Mouse (Mus musculus) adrenal gland (tissue): ENCODE measurements around the gene Cnnm3.

Experiments used
- intact Hi-C: fragments of 180-260 bp; cut with DNase I; formaldehyde crosslinking; loops from one replicate; pipeline ENCODE4 v1.15.1; 2025

Gene Cnnm3

DNA sequence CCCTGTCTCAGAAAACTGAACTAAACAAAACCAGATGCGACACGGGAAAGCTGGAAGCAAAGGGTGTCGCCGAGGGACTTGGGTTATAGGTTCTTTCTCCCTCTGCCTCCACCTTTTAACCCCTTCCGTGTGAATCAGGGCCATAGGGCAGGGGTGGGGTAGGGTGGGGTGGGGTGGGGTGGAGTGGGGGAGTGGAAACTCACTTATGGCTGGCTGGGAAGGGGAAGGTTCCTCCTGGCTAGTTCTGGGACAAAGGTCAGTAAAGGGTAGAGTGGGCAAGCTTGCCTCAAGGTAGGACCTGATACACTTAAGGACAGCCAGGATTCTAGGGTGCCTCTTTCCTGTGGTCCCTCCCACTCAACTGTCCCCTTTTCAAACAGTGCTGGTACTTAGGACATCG lies 18.4 kb upstream of the Cnnm3 start:
- intact Hi-C loops = no loop called here

GRCm38 (mm10) chr1:36496719-36497118 lies 14.9 kb upstream of the Cnnm3 start:
- intact Hi-C loops = no loop called here

GRCm38 (mm10) chr1:36497312-36497711 lies 14.4 kb upstream of the Cnnm3 start:
- intact Hi-C loops = no loop called here

- intact Hi-C loops = loop anchor here (5.0 kb wide), 1 partner anchor 174 kb away; no protein-coding TSS in a partner anchor
Observed at GRCm38 (mm10) chr1:36501261-36501660, 10.4 kb upstream of the Cnnm3 start.

DNA sequence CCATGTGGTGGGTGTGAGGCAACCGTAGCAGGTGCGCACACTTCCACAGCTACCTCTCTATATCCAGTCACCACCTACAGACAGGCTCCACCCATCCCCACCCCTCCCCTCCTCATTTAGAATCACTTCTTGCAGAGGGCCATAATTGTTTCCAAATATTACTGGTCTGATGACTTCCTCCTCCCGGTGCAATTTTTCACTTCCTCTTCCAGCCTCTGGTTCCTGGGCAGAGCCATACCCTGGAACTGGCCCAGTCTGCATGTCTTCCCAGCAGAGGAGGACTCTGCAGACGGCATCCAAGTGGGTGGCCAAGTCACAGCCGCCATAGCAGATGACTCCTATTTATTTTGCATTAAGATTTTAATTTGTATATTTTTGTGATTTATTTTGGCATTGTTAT lies 3.4 kb upstream of the Cnnm3 start:
- intact Hi-C loops = no loop called here

DNA sequence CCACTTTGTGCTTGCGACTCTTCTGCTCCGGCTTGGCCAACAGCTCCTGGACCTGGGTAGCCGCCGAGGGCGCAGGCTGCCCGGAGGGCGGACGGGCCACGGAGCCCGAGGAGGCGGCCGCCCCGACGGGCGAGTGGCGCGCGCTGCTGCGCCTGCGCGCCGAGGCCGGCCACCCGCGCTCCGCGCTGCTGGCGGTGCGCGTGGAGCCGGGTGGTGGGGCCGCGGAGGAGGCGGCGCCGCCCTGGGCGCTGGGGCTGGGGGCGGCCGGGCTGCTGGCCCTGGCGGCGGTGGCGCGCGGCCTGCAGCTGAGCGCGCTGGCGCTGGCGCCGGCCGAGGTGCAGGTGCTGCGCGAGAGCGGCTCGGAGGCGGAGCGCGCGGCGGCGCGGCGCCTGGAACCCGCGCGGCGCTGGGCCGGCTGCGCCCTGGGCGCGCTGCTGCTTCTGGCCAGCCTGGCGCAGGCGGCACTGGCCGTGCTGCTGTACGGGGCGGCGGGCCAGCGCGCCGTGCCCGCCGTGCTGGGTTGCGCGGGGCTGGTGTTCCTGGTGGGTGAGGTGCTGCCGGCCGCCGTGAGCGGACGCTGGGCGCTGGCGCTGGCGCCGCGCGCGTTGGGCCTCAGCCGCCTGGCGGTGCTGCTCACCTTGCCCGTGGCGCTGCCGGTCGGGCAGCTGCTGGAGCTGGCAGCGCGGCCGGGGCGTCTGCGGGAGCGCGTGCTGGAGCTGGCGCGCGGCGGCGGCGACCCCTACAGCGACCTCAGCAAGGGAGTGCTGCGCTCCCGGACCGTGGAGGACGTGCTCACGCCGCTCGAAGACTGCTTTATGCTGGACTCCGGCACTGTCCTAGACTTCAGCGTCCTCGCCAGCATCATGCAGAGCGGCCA lies 660 bp downstream of the Cnnm3 start:
- intact Hi-C loops = loop anchor here (2.0 kb wide), 1 partner anchor 26 kb away; the partner anchor contains the start of gene Gm42417

DNA sequence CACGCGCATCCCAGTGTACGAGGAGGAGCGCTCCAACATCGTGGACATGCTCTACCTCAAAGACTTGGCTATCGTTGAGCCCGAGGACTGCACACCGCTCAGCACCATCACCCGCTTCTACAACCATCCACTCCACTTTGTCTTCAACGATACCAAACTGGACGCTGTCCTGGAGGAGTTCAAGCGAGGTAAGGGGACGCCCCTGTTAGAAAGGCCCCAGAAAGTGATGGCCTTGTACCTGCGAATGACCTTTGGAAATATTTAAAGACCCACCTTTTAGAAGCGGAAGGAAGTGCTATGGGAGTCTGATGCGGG lies 1.3 kb downstream of the Cnnm3 start:
- intact Hi-C loops = loop anchor here (2.0 kb wide), 1 partner anchor 26 kb away; the partner anchor contains the start of gene Gm42417

DNA sequence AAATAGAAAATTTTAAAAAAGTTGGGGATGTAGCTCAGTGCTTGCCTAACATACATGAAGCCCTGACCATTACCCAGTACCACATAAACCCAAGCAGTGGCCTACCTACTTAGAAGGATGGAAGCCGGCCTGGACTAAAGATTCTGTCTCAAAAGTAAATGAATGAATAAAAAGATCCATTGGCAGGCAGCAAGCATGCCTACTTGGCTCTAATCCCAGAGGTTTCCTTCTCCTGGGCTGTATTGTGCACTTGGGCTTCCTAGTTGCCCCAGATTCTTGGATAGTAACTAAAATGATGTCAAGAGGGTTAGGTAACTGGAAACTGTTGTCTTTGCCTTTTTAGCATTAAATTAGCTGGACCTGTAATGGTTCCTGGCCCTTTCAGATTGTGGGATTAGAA lies 1.6 kb downstream of the Cnnm3 start:
- intact Hi-C loops = loop anchor here (2.0 kb wide), 1 partner anchor 25 kb away; the partner anchor contains the start of gene Gm42417

GRCm38 (mm10) chr1:36513718-36514117 lies 2.1 kb downstream of the Cnnm3 start:
- intact Hi-C loops = loop anchor here (2.0 kb wide), 1 partner anchor 25 kb away; the partner anchor contains the start of gene Gm42417

DNA sequence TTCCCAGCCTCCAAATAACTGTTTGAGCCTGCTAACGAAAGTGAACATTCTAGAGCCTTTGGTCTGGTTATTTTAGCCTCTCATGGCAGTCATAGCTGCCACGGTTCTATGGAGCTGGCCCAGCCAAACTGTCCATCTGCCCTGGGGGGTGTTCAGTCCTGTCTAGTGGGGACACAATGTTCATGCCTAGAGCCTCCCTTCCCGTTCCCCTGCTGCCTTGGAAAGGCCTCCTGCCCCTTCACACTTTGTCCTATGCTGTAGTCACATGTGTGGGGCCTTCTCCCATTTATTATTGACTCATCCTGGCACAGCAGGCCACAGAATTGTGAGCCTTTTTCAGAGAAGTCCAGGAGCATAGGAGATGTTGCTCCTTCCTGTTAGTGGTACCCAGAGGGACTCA lies 6.6 kb downstream of the Cnnm3 start:
- intact Hi-C loops = no loop called here

DNA sequence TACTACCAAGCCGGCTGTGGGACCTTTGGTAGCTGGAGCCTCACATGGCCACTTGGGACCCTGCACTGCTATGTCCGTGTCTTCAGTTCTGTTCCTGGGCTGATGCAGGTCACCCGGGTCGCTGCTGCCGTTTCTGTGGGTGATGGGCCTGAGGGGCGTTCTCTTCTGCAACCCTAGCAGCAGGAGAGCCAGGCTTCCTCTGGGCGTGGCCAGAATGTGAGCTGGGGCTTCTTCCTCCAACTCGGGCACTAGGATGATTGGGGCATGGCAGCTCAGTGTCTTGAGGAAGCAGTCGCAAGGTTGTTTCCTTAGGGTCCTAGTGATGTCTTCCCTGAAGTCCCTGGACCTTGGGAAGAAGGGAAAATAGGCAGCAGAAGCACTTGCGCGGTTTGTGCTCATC lies 8.0 kb downstream of the Cnnm3 start:
- intact Hi-C loops = no loop called here

GRCm38 (mm10) chr1:36522210-36522609 lies 10.5 kb downstream of the Cnnm3 start:
- intact Hi-C loops = no loop called here

DNA sequence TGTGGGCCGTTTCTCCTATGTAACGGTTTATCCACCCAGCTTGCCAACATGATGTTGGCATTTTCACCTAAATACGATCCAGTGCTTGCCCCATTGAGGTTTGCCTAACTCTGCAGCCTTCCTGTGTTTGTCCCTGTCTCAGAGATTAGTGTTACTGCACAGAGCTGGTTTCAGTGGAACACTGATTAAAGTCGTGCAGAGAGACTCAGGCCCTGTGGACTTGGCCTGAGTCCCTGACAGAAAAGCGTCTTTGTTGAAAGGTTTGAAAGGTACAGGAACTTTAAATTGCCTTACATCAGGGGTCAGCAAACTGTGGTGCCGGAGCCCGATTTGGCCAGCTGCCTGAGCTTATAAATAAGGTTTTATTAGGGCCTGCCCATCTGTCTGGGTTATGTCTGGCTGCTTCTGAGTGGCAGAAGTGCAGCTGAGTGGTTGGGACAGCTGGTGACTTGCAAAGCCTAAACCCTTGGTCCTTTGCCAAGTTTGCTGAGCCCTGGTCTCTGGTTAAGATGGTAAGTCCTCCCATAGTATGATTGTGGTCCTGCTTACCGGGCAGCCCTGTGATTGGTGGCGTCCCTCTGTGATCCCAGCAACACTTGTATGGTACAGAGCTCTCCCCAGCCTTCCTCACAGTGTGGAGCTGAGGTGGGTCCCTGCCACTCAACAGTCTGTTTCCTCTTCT lies 11.8 kb downstream of the Cnnm3 start:
- intact Hi-C loops = no loop called here

GRCm38 (mm10) chr1:36524058-36524457 lies 12.4 kb downstream of the Cnnm3 start:
- intact Hi-C loops = no loop called here

DNA sequence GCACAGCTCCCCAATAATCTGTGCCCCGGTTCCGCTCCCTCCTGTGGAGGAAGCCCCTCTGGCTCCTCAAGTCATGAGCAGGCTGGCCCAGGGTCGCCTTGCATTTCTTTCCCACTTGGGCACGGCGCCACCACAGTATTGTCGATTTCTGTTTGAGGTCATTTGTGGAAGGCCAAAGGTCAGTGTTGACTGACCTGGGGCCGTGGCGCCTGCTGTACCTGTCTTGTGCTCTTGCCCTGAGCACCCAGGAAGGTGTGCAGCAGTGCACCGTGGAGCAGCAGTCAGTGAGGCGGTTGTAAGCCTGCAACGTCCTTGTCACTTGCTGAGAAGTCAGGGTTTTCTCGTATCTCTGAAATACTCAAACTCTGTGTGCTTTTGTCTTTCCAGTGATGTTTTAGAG lies 14.1 kb downstream of the Cnnm3 start:
- intact Hi-C loops = no loop called here

GRCm38 (mm10) chr1:36526903-36527302 lies 15.2 kb downstream of the Cnnm3 start:
- intact Hi-C loops = no loop called here

DNA sequence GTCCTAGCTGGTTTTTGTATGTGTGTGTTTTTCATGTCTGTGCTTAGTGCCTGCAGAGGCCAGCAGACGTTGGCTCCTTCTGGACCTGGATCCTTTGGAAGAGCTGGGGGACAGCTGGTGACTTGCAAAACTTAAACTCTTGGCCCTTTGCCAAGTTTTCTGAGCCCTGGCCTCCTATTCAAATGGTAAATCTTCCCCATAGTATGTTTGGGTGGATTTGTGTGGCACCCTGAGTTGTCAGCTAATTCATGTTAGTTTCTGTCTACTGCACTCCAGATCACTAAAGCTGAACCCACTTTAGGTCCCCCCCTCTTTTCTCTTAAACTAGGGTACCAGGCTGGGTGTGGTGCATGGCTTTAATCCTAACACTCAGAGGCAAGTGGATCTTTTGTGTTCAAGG lies 16.7 kb downstream of the Cnnm3 start:
- intact Hi-C loops = no loop called here

DNA sequence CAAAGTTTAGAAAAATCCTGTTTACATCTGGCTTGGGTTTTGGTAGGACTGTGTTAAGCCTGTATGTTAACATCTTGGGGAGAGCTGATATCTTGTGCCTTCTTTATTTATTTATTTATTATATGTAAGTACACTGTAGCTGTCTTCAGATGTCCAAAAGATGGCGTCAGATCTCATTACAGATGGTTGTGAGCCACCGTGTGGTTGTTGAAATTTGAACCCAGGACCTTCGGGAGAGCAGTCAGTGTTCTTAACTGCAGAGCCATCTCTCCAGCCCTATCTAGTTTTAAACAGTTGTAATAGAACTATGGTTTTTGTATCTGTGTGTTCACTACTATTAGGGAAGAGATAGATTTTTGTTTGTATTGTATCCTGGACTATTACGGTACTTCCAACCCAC lies 17.6 kb downstream of the Cnnm3 start:
- intact Hi-C loops = no loop called here

GRCm38 (mm10) chr1:36529875-36530274 lies 18.2 kb downstream of the Cnnm3 start:
- intact Hi-C loops = no loop called here

DNA sequence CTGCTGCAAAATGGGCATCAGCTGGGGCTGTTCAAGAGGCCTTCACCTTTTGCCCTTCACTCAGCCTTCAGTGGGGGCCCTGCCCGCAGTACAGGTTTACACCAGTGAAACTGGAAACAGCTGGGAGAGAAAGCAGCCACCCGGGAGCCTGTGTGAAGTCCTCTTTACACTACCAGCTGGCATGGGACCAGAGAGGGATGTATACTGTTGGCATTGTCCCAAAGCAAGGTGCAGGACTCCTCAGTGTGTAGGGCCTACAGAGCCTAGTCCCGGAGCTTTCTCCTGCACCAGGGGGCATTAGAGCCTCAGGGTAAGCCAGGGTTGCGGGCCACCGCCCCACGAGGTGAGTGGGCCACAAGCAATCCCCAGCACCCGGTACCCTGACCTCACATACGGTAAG lies 18.8 kb downstream of the Cnnm3 start:
- intact Hi-C loops = no loop called here

- intact Hi-C loops = no loop called here
Observed at GRCm38 (mm10) chr1:36530962-36531361, 19.3 kb downstream of the Cnnm3 start.

DNA sequence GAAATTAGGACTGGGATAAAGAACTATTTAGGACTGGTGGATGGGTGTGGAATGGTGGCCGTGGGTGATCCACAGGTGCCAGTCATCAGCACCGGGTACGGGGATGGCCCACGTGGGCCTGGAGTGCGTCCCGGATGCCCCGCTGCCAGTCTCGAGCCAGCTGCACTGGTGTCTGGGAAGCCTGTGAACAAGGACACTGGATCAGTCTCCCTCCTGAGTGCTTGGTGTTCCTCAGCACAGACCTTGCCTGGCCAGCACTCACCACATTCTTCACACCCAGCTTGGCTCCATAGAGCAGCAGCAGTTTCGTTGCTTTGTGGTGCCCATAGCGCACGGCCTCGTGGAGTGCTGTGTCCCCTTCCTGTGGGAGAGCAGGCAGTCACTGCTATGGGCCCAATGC lies 19.8 kb downstream of the Cnnm3 start:
- intact Hi-C loops = no loop called here

GRCm38 (mm10) chr1:36533546-36533945 lies 21.9 kb downstream of the Cnnm3 start:
- intact Hi-C loops = no loop called here
